Mouse (Mus musculus) heart, postnatal 0 days (tissue): ENCODE data around the gene Immp2l.

Experiments
- CTCF ChIP-seq: IDR thresholded peaks from 2 replicates; pipeline ENCODE4 v1.5.1; 2016; ENCODE audit warnings: antibody characterized with exemption, control low read depth, low read depth
- EP300 ChIP-seq: IDR thresholded peaks from 2 replicates; pipeline ENCODE4 v1.6.1; 2016; ENCODE audit warnings: antibody characterized with exemption, low read depth

GRCm38 (mm10) chr12:41351275-41351674 lies 327.4 kb downstream of the Immp2l start:
- TF ChIP-seq CTCF (no peak), EP300 (no peak)
